Mouse (Mus musculus) lung, postnatal 0 days (tissue): ENCODE data around the gene 1700019D03Rik.
A peak's percentile ranks its signal among the peaks of the same experiment; 100 is the strongest.

Source experiments
- CTCF ChIP-seq: IDR thresholded peaks from 2 replicates; pipeline ENCODE4 v1.5.1; 2016; ENCODE audit warnings: antibody characterized with exemption, mild to moderate bottlenecking
- EP300 ChIP-seq: IDR thresholded peaks from 2 replicates; pipeline ENCODE4 v1.6.1; 2016; ENCODE audit warnings: antibody characterized with exemption, mild to moderate bottlenecking, control low read depth

- TF ChIP-seq CTCF = peak; percentile 30
- no peak for TF ChIP-seq EP300
These were observed 55.4 kb downstream of the 1700019D03Rik start for GRCm38 (mm10) chr1:52964581-52964980.
